Mouse (Mus musculus): ENCODE data around the gene Osbpl6.

GRCm38 (mm10) chr2:76517471-76517870 is 111.2 kb downstream of the Osbpl6 start:
- TF ChIP-seq POLR2A (IDR thresholded peaks at IDR 0.05; ENCODE audit: borderline replicate concordance, insufficient read depth, low read length), result no peak
- TF ChIP-seq CTCF (IDR thresholded peaks at IDR 0.05; ENCODE audit: borderline replicate concordance, insufficient read depth, low read depth, low read length), result no peak
